Mouse (Mus musculus) kidney, embryonic 15.5 days (tissue): ENCODE measurements at regions not wholly inside any gene's neighbourhood (a gene's known extent, or its start where the extent isn't known, plus 50 kb on each side); places are given as distances from the start of the nearest gene placed in this dataset.

ENCODE experiments used
- ATAC-seq: fragments of 200-750 bp; cut with Nextera tagmentation; replicated peaks from 2 replicates; pipeline ENCODE4 v1.8.0; 2017; ENCODE audit warnings: moderate TSS enrichment; ENCODE audit not compliant: low FRiP score
- H3K27ac ChIP-seq: fragments of 300-500 bp; sonication (generic); 2 replicates; pipeline ENCODE4 v1.5.1; 2015; ENCODE audit warnings: mild to moderate bottlenecking, inconsistent platforms
- H3K27me3 ChIP-seq: fragments of 300-500 bp; sonication (generic); 2 replicates; pipeline ENCODE4 v1.6.1; 2015; ENCODE audit warnings: inconsistent platforms
- H3K36me3 ChIP-seq: fragments of 300-500 bp; sonication (generic); 2 replicates; pipeline ENCODE4 v1.6.1; 2015; ENCODE audit warnings: inconsistent platforms
- H3K4me1 ChIP-seq: fragments of 300-500 bp; sonication (generic); 2 replicates; pipeline ENCODE4 v1.6.1; 2015; ENCODE audit warnings: inconsistent platforms
- H3K4me2 ChIP-seq: fragments of 300-500 bp; sonication (generic); 2 replicates; pipeline ENCODE4 v1.6.1; 2015; ENCODE audit warnings: moderate library complexity, mild to moderate bottlenecking, inconsistent platforms
- H3K4me3 ChIP-seq: fragments of 300-500 bp; sonication (generic); replicated peaks from 2 replicates; pipeline ENCODE4 v1.5.1; 2015; ENCODE audit warnings: mild to moderate bottlenecking, inconsistent platforms
- H3K9ac ChIP-seq: fragments of 300-500 bp; sonication (generic); 2 replicates; pipeline ENCODE4 v1.6.1; 2015; ENCODE audit warnings: mild to moderate bottlenecking, inconsistent platforms
- H3K9me3 ChIP-seq: fragments of 300-500 bp; sonication (generic); replicated peaks from 2 replicates; pipeline ENCODE4 v1.6.1; 2016; ENCODE audit warnings: inconsistent platforms
- WGBS: fragments of 180-500 bp; shearing (Covaris S2); methylation state at CpG from one replicate; pipeline ENCODE4 v1.1.7; 2015; ENCODE audit warnings: mixed read lengths; 5-methylcytosine and 5-hydroxymethylcytosine counted together

- no peaks in the 10 kb centered on the region for H3K4me1 ChIP-seq
- H3K27me3 ChIP-seq, result no peaks in the 10 kb centered on the region
- no peaks in the 10 kb centered on the region for H3K36me3 ChIP-seq
- H3K9me3 ChIP-seq, result no peaks in the 10 kb centered on the region
- no peak overlapping the region for H3K4me2 ChIP-seq
- ATAC-seq, result 0 out of 2 replicates have a peak, but pooled peaks have one; percentile 29
- WGBS, result 76% methylated on average over 9 of the region's 9 CpGs
- H3K27ac ChIP-seq, result no peak overlapping the region
- no peak overlapping the region for H3K4me3 ChIP-seq
- H3K9ac ChIP-seq, result no peak overlapping the region
Measured at GRCm38 (mm10) chr2:103848923-103849700, 51.7 kb upstream of the Caprin1 start.

GRCm38 (mm10) chr2:103849766-103850530 lies 52.5 kb upstream of the Caprin1 start:
- ATAC-seq, result no peak
- Histone ChIP-seq H3K4me1 (no peaks in the 10 kb centered on the region), H3K4me2 (no peak overlapping the region), H3K27me3 (no peaks in the 10 kb centered on the region), H3K9ac (no peak overlapping the region), H3K36me3 (no peaks in the 10 kb centered on the region), H3K27ac (no peak overlapping the region), H3K4me3 (no peak overlapping the region), H3K9me3 (no peaks in the 10 kb centered on the region)
- WGBS, result 80% methylated on average over 9 of the region's 9 CpGs

DNA sequence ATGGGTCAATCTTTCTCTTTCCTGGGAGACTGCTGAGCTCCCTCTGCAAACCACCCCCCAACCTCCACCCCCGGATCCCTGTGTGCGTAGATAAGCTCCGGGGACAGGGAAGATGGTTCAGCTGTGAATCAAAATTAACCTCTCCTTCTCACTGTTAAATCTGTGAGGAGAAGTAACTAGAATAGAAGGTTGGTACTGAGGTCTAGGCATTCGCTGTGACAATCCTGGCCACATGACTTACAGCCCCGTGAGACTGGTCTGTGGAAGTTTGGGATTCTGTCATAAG lies 53.0 kb upstream of the Caprin1 start:
- 79% methylated on average over 5 of the region's 5 CpGs for WGBS
- H3K9me3 ChIP-seq, result no peaks in the 10 kb centered on the region
- no peak overlapping the region for H3K4me3 ChIP-seq
- no peaks in the 10 kb centered on the region for H3K36me3 ChIP-seq
- no peak overlapping the region for H3K9ac ChIP-seq
- no peaks in the 10 kb centered on the region for H3K27me3 ChIP-seq
- H3K4me2 ChIP-seq, result no peak overlapping the region
- no peaks in the 10 kb centered on the region for H3K4me1 ChIP-seq
- ATAC-seq, result no peak
- H3K27ac ChIP-seq, result no peak overlapping the region

- no peak for ATAC-seq
- Histone ChIP-seq H3K4me2 (no peak overlapping the region), H3K9me3 (no peaks in the 10 kb centered on the region), H3K36me3 (no peaks in the 10 kb centered on the region), H3K27ac (no peak overlapping the region), H3K4me3 (no peak overlapping the region), H3K4me1 (no peaks in the 10 kb centered on the region), H3K27me3 (no peaks in the 10 kb centered on the region), H3K9ac (no peak overlapping the region)
- WGBS, result 80% methylated on average over 3 of the region's 3 CpGs
Measured at GRCm38 (mm10) chr2:103851171-103851570, 53.7 kb upstream of the Caprin1 start.

GRCm38 (mm10) chr2:103861226-103861625 lies 63.8 kb upstream of the Caprin1 start:
- 76% methylated on average over 8 of the region's 8 CpGs for WGBS

DNA sequence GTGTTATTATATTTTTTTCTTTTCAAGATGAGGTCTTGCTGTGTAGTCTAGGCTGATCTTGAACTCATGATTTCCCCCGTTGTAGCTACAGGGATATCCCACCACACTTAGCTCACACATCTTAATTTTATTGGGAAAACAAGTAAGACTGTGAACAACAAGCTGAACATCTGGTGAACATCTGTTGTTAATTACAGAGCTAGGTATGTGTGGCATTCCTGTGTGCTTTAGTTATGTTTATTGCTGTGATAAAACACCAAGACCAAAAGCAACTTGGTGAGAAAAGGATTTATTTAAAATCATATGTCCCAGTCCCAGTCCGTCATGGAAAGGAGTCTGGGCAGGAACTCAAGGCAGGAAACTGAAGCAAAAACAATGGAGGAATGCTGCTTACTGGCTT lies 66.8 kb upstream of the Caprin1 start:
- WGBS, result 66% methylated on average over 2 of the region's 2 CpGs
- Histone ChIP-seq H3K9me3 (no peaks in the 10 kb centered on the region; the same call in 1 of the 2 replicates), H3K9ac (no peak overlapping the region), H3K4me3 (no peak overlapping the region), H3K27ac (no peak overlapping the region), H3K4me2 (no peak overlapping the region), H3K4me1 (no peaks in the 10 kb centered on the region), H3K27me3 (no peaks in the 10 kb centered on the region), H3K36me3 (no peaks in the 10 kb centered on the region)
- ATAC-seq, result no peak

More at GRCm38 (mm10) chr2:103861226-103861625, 63.8 kb upstream of the Caprin1 start:
- H3K9ac ChIP-seq, result no peak overlapping the region
- H3K27ac ChIP-seq, result no peak overlapping the region
- H3K36me3 ChIP-seq, result no peaks in the 10 kb centered on the region
- H3K4me1 ChIP-seq, result no peaks in the 10 kb centered on the region
- H3K27me3 ChIP-seq, result no peaks in the 10 kb centered on the region
- H3K4me3 ChIP-seq, result no peak overlapping the region
- no peaks in the 10 kb centered on the region; the same call in 1 of the 2 replicates for H3K9me3 ChIP-seq
- no peak for ATAC-seq
- no peak overlapping the region for H3K4me2 ChIP-seq

GRCm38 (mm10) chr2:103865319-103866171 lies 68.1 kb upstream of the Caprin1 start:
- H3K36me3 ChIP-seq, result no peaks in the 10 kb centered on the region
- no peaks in the 10 kb centered on the region for H3K4me1 ChIP-seq
- H3K27ac ChIP-seq, result no peak overlapping the region
- no peak overlapping the region for H3K9ac ChIP-seq
- no peaks in the 10 kb centered on the region for H3K27me3 ChIP-seq
- H3K4me2 ChIP-seq, result no peak overlapping the region
- H3K4me3 ChIP-seq, result no peak overlapping the region
- H3K9me3 ChIP-seq, result no peaks in the 10 kb centered on the region; the same call in 1 of the 2 replicates
- no peak for ATAC-seq
- 77% methylated on average over 4 of the region's 4 CpGs for WGBS

DNA sequence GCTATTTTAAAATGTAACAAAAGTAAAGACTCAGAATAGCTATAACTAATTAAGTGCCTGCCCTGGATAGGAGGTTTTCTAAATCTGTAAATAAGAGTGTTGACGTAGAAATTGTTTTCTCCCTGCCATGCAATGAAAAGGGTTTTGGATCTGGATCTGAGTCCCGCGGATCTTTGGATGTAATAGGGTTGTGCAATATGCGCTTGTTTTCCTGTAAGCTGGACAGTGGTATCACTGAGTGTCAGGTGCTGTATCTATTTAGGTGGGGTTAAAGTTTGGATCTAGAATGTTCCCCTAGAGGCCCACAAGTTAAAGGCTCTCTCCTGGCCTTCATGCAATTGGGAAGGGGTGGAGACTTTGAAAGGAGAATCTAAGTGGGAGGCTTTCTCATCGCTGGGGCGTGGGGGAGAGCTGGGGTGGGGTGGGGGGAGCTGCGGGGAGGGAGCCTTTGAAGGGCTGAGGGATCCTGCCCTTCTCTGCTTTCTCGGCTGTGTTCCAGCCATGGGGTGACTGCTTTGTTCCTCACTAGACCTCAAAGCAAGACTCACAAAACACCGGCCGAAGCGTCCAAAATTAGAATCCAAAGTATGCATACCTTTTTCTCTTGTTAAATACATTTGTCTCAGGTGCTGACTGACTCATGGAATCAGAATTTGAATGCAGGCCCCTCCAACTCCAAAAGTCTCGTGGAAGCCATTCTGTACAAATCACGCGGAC lies 70.0 kb upstream of the Caprin1 start:
- H3K4me2 ChIP-seq, result no peak overlapping the region

GRCm38 (mm10) chr2:103867958-103868330 lies 70.5 kb upstream of the Caprin1 start:
- Histone ChIP-seq H3K27me3 (no peaks in the 10 kb centered on the region), H3K27ac (no peak overlapping the region), H3K4me1 (peaks cover 5% of the 10 kb centered on the region; the same call in 1 of the 2 replicates), H3K9ac (no peak overlapping the region), H3K4me2 (no peak overlapping the region), H3K4me3 (no peak overlapping the region), H3K36me3 (no peaks in the 10 kb centered on the region), H3K9me3 (no peaks in the 10 kb centered on the region; the same call in 1 of the 2 replicates)
- 91% methylated on average over 13 of the region's 13 CpGs for whole genome bisulfite sequencing
- ATAC-seq, result no peak

More for the DNA sequence above, 70.0 kb upstream of the Caprin1 start:
- Histone ChIP-seq H3K27me3 (no peaks in the 10 kb centered on the region), H3K4me1 (peaks cover 5% of the 10 kb centered on the region; the same call in 1 of the 2 replicates), H3K27ac (no peak overlapping the region), H3K9me3 (no peaks in the 10 kb centered on the region; the same call in 1 of the 2 replicates), H3K4me3 (no peak overlapping the region), H3K36me3 (no peaks in the 10 kb centered on the region), H3K9ac (no peak overlapping the region)
- 65% methylated on average over 14 of the region's 14 CpGs for WGBS
- ATAC-seq, result no peak

GRCm38 (mm10) chr2:103868655-103869054 lies 71.2 kb upstream of the Caprin1 start:
- H3K4me3 ChIP-seq, result no peak overlapping the region
- no peak for ATAC-seq
- H3K4me1 ChIP-seq, result peaks cover 5% of the 10 kb centered on the region; the same call in 1 of the 2 replicates
- WGBS, result 59% methylated on average over 7 of the region's 7 CpGs
- H3K27ac ChIP-seq, result no peak overlapping the region
- H3K9me3 ChIP-seq, result no peaks in the 10 kb centered on the region; the same call in 1 of the 2 replicates
- H3K36me3 ChIP-seq, result no peaks in the 10 kb centered on the region
- no peaks in the 10 kb centered on the region for H3K27me3 ChIP-seq
- no peak overlapping the region for H3K4me2 ChIP-seq
- H3K9ac ChIP-seq, result no peak overlapping the region

DNA sequence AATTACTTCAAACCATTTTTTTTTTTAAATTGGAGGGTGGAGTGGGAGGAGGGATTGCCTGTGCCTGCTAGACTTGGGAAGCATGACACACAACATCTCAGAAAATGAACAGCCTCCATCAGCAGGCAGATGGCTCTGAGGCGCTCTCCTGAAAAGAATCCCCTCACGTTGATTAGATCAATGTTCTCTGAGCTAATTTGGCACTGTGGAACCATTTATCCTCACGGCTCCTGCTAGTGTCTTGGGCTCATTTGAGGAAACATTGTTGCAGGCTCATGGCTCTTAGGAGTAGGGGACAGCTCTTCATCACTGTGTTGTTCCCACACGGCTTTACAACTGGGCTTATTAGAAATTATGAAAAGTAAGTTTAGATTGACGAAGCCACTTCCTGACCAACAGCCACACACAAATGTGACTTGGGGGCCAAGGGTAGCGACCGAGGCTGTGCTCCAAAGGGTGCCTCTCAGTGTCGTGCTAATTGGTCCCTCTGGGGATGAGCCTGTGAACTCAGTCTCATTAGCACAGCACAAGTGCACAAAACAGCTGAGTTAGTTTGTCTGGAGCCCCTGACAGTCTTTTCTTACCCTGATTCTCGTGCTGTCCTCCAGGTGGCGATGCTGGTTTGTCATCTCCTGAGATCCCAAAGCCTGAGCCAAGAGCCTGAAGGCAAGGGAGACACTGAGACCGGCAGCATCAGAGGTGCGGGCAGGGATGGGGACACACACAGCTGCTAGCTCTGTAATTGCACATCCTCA lies 74.2 kb upstream of the Caprin1 start:
- H3K9me3 ChIP-seq, result no peaks in the 10 kb centered on the region
- 28% methylated on average over 12 of the region's 12 CpGs for WGBS
- H3K4me1 ChIP-seq, result peaks cover 5% of the 10 kb centered on the region; the same call in 1 of the 2 replicates
- no peaks in the 10 kb centered on the region for H3K27me3 ChIP-seq
- peak; percentile 52; the same call in 1 of the 2 replicates for ATAC-seq
- H3K4me3 ChIP-seq, result no peak overlapping the region
- no peak overlapping the region for H3K9ac ChIP-seq
- no peak overlapping the region for H3K4me2 ChIP-seq
- no peak overlapping the region for H3K27ac ChIP-seq
- no peaks in the 10 kb centered on the region for H3K36me3 ChIP-seq
